Mouse (Mus musculus): ENCODE data around the gene Zar1l.

Zar1l gene

GRCm38 (mm10) chr5:150485198-150485597 is 32.8 kb downstream of the Zar1l start:
- DNase-seq (ENCODE audit: low read depth, low spot score) = no peak

DNA sequence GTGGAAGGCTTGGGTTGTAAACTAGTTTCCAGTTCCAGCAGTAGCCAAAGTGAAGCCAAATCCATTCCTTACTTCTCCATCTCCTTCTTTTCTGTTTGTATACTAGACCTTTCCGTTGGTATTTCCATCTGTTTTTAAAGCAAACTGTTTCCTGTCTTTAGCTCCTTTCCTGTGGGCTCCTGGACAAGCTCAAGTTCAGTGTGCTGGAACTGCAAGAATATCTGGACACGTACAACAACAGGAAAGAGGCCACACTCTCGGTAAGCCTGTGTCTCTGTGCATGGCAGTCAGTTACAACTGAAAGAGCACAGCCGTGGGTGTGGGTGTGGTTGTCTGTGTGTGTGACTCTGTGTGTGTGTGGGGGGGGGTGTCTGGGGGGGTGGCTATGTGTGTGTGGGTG is 39.4 kb downstream of the Zar1l start:
- DNase-seq (ENCODE audit: low read depth, low spot score) = no peak

DNA sequence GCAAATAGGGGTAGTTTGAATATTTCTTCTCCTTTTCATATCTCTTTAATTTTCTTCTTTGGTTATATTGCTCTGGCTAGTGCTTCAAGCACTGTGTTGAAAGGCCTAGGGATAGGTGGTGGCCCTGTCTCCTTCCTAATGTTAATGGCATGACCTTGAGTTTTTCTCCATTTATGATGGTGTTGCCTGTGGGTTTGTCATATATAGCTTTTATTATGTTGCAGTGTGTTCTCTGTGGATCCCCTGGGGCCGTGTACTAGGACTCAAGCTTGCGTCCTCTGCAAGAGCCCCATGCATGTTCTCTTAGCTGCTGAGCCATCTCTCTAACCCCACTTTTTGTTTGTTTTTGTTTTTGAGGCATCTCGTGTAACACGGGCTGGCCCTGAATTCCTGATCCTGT is 40.6 kb downstream of the Zar1l start:
- no peak for DNase-seq (ENCODE audit: low read depth, low spot score)

DNA sequence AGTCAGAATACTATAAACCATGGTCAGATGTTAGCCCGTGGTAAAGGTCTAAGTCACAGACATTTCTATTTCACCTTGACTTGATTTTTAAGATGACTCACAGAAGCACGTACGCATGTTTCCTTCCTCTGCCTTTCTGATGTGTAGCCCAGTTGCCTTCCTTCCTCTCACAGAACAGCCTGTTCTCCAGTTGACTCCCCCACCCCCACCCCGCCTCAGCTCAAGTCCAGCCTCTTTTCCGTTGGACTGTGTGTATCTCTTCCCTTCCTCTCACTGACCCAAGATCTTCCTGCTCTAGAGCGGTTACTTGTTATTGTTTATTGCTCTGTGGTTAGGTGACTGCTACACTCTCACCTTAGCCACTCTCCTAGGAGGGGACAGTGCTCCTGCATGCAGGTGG is 49.5 kb downstream of the Zar1l start:
- no peak for DNase-seq (ENCODE audit: low read depth, low spot score)

DNA sequence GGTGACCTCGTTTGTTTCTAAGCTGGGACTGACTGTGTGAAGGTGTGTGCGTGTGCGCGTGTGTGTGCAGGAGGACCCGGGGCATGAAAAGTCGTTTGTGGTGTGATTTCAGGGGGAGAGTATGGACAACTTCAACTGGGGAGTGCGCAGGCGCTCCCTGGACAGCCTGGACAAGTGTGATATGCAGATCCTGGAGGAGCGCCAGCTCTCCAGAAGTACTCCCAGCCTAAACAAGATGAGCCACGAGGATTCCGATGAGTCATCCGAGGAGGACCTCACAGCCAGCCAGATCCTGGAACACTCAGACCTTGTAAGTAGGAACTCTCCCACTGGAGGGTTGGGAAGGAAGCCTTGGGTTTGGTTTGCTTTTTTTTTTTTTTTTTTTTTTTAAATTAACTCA is 51.8 kb downstream of the Zar1l start:
- peak; percentile 89 for DNase-seq (ENCODE audit: low read depth, low spot score)

DNA sequence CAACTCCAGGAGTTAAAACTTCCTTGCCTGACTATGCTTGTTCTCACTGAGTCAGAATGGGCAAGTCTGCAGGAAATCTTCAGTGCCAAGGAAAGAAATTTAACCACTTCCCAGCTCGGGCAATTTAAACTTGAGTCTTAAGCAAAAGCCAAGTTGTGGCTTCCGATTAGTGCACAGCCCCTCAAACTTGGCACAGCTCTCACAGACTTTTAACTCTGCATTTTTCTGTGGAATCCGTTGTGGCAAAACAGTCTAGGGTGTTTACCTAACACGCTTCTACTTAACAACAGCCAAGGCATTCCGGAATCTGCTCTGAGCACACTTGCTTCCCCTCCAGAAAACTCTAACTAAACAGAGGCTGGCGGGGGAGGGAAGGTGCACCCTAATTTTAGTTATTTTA is 52.7 kb downstream of the Zar1l start:
- DNase-seq (ENCODE audit: low read depth, low spot score) = no peak

DNA sequence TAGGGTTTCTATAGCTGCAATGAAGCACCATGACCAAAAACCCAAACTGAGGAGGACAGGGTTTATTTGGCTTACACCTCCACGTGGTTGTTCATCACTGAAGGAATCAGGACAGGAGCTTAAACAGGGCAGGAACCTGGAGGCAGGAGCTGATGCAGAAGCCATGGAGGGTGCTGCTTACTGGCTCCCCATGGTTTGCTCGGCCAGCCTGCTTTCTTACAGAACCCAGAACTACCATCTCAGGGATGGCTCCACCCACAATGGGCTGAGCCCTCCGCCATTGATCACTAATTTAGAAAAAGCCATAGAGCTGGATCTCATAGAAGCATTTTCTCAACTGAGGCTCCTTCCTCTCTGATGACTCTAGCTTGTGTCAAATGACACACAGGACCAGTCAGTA is 53.2 kb downstream of the Zar1l start:
- DNase-seq (ENCODE audit: low read depth, low spot score) = no peak

- no peak for DNase-seq (ENCODE audit: low read depth, low spot score)
Observed at GRCm38 (mm10) chr5:150459801-150460200, 58.2 kb downstream of the Zar1l start.

DNA sequence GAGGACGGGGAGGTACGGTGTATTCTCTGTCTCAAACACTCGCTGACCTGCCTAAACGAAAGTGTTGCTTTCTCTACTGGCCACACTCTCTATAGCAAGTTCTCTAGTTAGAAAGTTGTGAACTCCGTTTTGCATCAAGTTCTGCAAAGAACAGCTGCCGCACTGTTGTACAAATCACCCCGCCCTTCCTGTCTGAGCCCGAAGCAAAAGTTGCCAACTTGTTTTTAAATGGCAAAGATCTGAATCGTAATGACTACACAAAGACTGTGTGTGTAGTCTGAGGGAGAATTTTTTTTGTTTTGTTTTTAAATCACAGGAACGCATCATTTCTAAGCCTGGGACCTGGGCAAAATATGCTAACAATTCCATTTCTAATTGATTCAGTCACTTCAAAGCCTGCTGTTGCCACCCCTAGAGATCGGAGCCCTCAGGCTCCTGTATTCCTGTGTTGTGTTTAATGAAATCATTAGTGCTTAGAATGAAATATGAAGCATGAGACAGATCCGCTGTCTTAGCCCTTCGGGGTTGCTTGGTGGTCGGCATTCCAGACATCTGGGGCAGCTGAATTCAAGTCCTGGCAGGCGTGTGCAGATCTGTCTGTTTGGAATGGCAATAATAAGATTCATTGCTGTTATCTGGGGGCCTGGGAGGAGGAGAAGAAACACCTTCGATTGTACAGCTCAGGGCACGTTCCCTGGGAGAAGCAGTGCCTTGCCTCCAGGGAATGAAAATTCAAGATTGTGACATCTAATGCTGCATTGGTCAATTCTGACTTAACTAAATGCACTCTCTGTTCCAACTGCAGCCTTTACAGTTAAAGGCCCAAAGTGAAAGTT is 59.8 kb downstream of the Zar1l start:
- no peak for DNase-seq (ENCODE audit: low read depth, low spot score)

- DNase-seq (ENCODE audit: low read depth, low spot score) = no peak
Observed at GRCm38 (mm10) chr5:150457165-150457903, 60.6 kb downstream of the Zar1l start.
